Mouse (Mus musculus) cerebellum, adult 2 months (tissue): ENCODE results near the gene Tiprl. TPM values are rescaled to one million over a fixed set of nuclear protein-coding genes. Genes with fewer than 3 reads are reported as not detected.
A peak's percentile ranks its signal among the peaks of the same experiment; 100 is the strongest.

ENCODE experiments used
- DNase-seq, 2 experiments: peaks; one replicate each; pipeline ENCODE4 v3.0.0; 2021
- H3K27ac ChIP-seq: fragments of 200-500 bp; 2 replicates; pipeline ENCODE4 v1.5.1; 2012; ENCODE audit warnings: low read length, control low read depth, inconsistent platforms; ENCODE audit not compliant: insufficient read depth
- H3K27me3 ChIP-seq: fragments of 200-500 bp; 2 replicates; pipeline ENCODE4 v1.6.1; 2012; ENCODE audit warnings: inconsistent platforms, mild to moderate bottlenecking, low read length, moderate library complexity; ENCODE audit not compliant: control insufficient read depth, insufficient read depth
- H3K4me1 ChIP-seq: fragments of 200-500 bp; 2 replicates; pipeline ENCODE4 v1.6.1; 2011; ENCODE audit warnings: low read length; ENCODE audit not compliant: control insufficient read depth, insufficient read depth
- H3K4me3 ChIP-seq: fragments of 200-500 bp; replicated peaks from 2 replicates; pipeline ENCODE3; 2011; ENCODE audit warnings: mild to moderate bottlenecking, low read depth, low read length, control low read depth; ENCODE audit not compliant: insufficient read depth
- CTCF ChIP-seq: fragments of 200-500 bp; IDR thresholded peaks from 2 replicates; pipeline ENCODE4 v1.5.1; 2011; ENCODE audit warnings: low read depth, mild to moderate bottlenecking, control low read depth, low read length, moderate library complexity, borderline replicate concordance; ENCODE audit not compliant: insufficient read depth
- POLR2A ChIP-seq: fragments of 200-500 bp; IDR thresholded peaks from 2 replicates; pipeline ENCODE4 v1.6.1; 2011; ENCODE audit warnings: low read length, control low read depth, borderline replicate concordance; ENCODE audit not compliant: insufficient read depth
- WGBS: fragments of 180-500 bp; shearing (Covaris S2); methylation state at CpG from one replicate; pipeline ENCODE4 v1.1.7; 2018; 5-methylcytosine and 5-hydroxymethylcytosine counted together
- polyA plus RNA-seq: library from polyadenylated mRNA; depleted of rRNA; stranded (reverse); fragments of >200 nt; gene quantifications from 2 replicates; pipeline ENCODE4 v1.2.3, GENCODE M21; 2012

Gene Tiprl
- polyA plus RNA-seq, 1 experiment: 52.2 TPM

DNA sequence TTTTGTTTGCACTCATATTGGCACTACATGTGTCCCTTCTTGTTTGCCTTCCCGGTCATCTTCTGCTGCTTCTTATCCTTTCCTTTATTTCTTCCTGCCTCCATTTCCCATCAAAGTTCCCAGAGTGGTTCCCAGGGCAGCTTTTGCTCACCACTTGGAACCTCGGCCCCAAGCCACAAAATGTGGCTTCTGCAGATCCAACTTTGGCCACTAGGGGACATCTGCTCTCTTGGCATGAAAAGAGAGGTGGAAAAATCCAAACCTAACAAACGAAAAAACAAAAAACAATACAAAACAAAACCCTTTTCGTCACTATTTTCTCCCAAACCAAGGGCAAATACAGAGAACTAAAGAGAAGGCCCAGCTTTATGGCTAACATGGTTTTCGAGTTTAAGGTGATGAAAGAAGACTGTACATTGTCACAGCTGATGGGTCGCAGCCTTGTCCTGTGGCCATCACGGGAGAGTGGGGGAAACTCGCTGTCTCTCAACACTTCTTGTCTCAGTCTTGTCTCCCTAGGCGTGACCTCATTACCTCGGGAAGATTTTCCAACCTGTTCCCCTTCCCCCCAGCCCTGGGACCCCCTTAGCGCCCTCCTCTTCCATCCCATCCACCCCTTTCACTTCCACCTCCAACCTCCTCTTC lies 15.4 kb upstream of the Tiprl start:
- no peaks in the 10 kb centered on the region for H3K27me3 ChIP-seq
- peak; percentile 27 to 51 for DNase-seq
- WGBS: 47% methylated on average over 11 of the region's 11 CpGs
- no peak overlapping the region for H3K27ac ChIP-seq
- no peak overlapping the region for H3K4me3 ChIP-seq
- TF ChIP-seq CTCF (peak; percentile 52; the same call in 1 of the 2 replicates), POLR2A (no peak)
- no peaks in the 10 kb centered on the region for H3K4me1 ChIP-seq

GRCm38 (mm10) chr1:165250546-165250945 lies 13.8 kb upstream of the Tiprl start:
- 92% methylated on average over 2 of the region's 2 CpGs for WGBS
- TF ChIP-seq CTCF: no peak
- no peak for TF ChIP-seq POLR2A
- DNase-seq: no peak
- Histone ChIP-seq H3K27me3 (no peaks in the 10 kb centered on the region), H3K4me3 (no peak overlapping the region), H3K27ac (no peak overlapping the region), H3K4me1 (no peaks in the 10 kb centered on the region)

GRCm38 (mm10) chr1:165248842-165249241 lies 12.0 kb upstream of the Tiprl start:
- no peak for TF ChIP-seq CTCF
- no peak for TF ChIP-seq POLR2A
- Histone ChIP-seq H3K4me3 (no peak overlapping the region), H3K4me1 (no peaks in the 10 kb centered on the region), H3K27me3 (no peaks in the 10 kb centered on the region), H3K27ac (no peak overlapping the region)
- whole genome bisulfite sequencing: 61% methylated on average over 4 of the region's 4 CpGs
- DNase-seq: no peak

GRCm38 (mm10) chr1:165247788-165248187 lies 11.0 kb upstream of the Tiprl start:
- H3K27ac ChIP-seq: no peak overlapping the region
- DNase-seq: no peak
- WGBS: 82% methylated on average over 3 of the region's 3 CpGs
- TF ChIP-seq POLR2A: no peak
- no peak for TF ChIP-seq CTCF
- no peak overlapping the region for H3K4me3 ChIP-seq
- H3K4me1 ChIP-seq: no peaks in the 10 kb centered on the region
- no peaks in the 10 kb centered on the region for H3K27me3 ChIP-seq

- 69% methylated on average over 5 of the region's 5 CpGs for WGBS
- no peak for DNase-seq
- Histone ChIP-seq H3K27ac (no peak overlapping the region), H3K4me1 (no peaks in the 10 kb centered on the region), H3K4me3 (no peak overlapping the region), H3K27me3 (no peaks in the 10 kb centered on the region)
- no peak for TF ChIP-seq CTCF
- TF ChIP-seq POLR2A: no peak
Observed at GRCm38 (mm10) chr1:165247085-165247484, 10.3 kb upstream of the Tiprl start.

DNA sequence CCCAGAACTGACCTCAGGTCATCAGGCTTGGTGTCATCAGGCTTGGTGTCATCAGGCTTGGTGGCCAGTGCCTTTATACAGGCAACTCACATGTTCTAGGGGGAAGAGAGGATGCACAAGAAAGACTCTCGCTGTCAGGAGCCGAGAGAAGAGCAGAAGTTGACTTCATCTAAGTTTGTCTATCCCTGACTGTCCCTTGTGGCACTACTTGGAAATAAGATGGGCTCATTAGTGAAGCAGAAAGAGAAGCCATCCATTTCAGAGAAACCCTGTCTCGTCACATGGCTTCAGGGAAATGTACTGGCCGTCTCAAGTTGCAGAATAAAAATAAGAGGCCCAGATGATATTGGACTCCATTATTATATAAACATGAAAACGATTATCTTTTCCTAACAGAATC lies 9.8 kb upstream of the Tiprl start:
- no peak overlapping the region for H3K27ac ChIP-seq
- TF ChIP-seq POLR2A (no peak), CTCF (no peak)
- WGBS: 85% methylated on average over 5 of the region's 5 CpGs

DNA sequence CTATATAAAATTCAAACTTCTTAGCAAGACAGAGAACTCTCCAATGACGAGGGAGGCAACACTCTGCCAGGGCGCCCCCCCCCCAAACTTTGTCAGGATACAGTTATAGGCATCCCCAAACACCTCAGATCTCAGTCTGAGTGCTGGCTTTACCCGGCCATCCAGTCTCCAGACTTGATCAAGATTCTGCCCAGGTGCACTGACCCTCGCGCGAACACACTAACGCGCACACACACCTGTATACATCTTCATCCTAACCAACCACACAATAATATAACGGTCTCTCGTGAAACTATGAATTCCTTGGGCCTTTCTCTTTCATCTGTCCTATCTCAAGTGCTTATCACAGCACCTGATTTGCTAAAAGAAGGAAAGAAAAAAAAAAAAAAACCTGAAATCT lies 950 bp downstream of the Tiprl start:
- no peak for DNase-seq
- peaks cover 6% of the 10 kb centered on the region for H3K4me1 ChIP-seq
- no peaks in the 10 kb centered on the region for H3K27me3 ChIP-seq
- peak overlapping the region; percentile 94 for H3K4me3 ChIP-seq
- TF ChIP-seq CTCF (no peak), POLR2A (no peak)
- WGBS: 7% methylated on average over 10 of the region's 10 CpGs
- H3K27ac ChIP-seq: no peak overlapping the region

More for the DNA sequence above, 9.8 kb upstream of the Tiprl start:
- H3K4me3 ChIP-seq: no peak overlapping the region
- no peaks in the 10 kb centered on the region for H3K4me1 ChIP-seq
- no peak for DNase-seq
- no peaks in the 10 kb centered on the region for H3K27me3 ChIP-seq

DNA sequence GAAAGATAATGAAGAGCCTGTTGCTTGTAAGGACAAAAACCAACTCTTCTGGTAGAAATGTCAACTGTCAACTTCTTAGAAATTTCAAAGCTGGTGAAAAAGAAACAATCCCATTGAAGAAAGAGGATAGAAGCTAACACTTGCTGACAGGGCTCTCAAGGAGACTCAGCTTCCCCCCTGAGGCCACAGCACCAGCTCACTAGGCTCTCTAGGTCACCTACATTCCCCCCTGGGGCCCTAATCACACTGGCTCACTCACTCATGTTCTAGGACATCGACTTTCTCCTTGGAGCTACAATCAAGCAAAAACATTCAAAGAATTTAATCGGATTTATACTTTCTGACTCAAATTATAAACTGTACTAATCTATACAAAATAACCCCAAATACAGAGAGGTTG lies 3.0 kb downstream of the Tiprl start:
- 66% methylated on average over 2 of the region's 2 CpGs for WGBS
- no peaks in the 10 kb centered on the region for H3K27me3 ChIP-seq
- TF ChIP-seq POLR2A (no peak), CTCF (no peak)
- H3K4me3 ChIP-seq: no peak overlapping the region
- no peak for DNase-seq
- peaks cover 6% of the 10 kb centered on the region for H3K4me1 ChIP-seq
- H3K27ac ChIP-seq: no peak overlapping the region
